Mouse (Mus musculus): ENCODE measurements around the gene Atpaf2. TPM values are rescaled to one million over a fixed set of nuclear protein-coding genes. Genes with fewer than 3 reads are reported as not detected.
"Not testable (repeated sequence)": the region's sequence is repeated elsewhere in the genome, so short reads cannot be mapped to it uniquely, and the experiment has no call there.

Atpaf2 gene
- total and polyA plus RNA-seq, 3 experiments, result 48.0 to 71.2 (median 56.4) TPM

DNA sequence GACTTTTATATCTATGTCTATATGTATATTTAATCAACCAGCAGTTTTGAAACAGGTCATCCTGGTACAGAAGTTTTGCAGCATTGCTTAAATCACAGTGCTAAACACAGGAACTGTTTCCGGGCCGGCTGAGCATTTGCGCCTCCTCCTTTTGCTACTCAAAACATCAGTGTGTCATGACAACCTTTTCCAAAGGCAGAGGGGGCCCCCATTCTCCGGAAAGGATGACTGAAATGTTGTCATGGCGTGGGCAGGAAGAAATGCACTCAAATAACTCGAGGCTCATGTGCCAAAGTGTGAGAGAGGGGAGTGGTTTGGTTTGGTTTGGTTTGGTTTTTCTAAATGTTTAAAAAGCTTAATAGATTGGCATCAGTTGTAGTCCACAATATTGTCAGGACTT lies 24.6 kb upstream of the Atpaf2 start:
- Histone ChIP-seq H3K9me3 (replicated peaks) (no peaks in the 10 kb centered on the region), H3K27me3 (ENCODE audit: insufficient read depth, low read length) (no peaks in the 10 kb centered on the region), H3K36me3 (replicated peaks) (peaks cover 65% of the 10 kb centered on the region), H3K4me1 (ENCODE audit: insufficient read depth, low read depth, low read length) (no peaks in the 10 kb centered on the region), H3K4me3 (ENCODE audit: low read depth, low read length) (no peak overlapping the region)
- DNase-seq (ENCODE audit: low spot score) (no peak), ATAC-seq (ENCODE audit: extremely low read depth, insufficient number of reproducible peaks, low FRiP score, poor library complexity, severe bottlenecking) (no peak)
- TF ChIP-seq GATA1 (IDR thresholded peaks at IDR 0.05; ENCODE audit: borderline replicate concordance, low read length), result no peak
- TF ChIP-seq GATA2 (IDR thresholded peaks at IDR 0.05; ENCODE audit: borderline replicate concordance, low read depth, low read length), result no peak
- no peak for TF ChIP-seq TAL1 (conservative IDR thresholded peaks at IDR 0.05; ENCODE audit: low read depth, low read length)
- TF ChIP-seq CTCF (IDR thresholded peaks at IDR 0.05; ENCODE audit: low read depth, low read length), result no peak
- TF ChIP-seq POLR2AphosphoS5 (IDR thresholded peaks at IDR 0.05; ENCODE audit: insufficient replicate concordance, low read depth, low read length), result no peak

GRCm38 (mm10) chr11:60440176-60440575 lies 21.9 kb upstream of the Atpaf2 start:
- no peak for DNase-seq (ENCODE audit: low spot score)
- H3K4me3 ChIP-seq (ENCODE audit: low read depth, low read length), result no peak overlapping the region
- H3K9me3 ChIP-seq (replicated peaks), result no peaks in the 10 kb centered on the region
- H3K4me1 ChIP-seq (ENCODE audit: insufficient read depth, low read depth, low read length), result no peaks in the 10 kb centered on the region
- no peak for ATAC-seq (ENCODE audit: extremely low read depth, insufficient number of reproducible peaks, low FRiP score, poor library complexity, severe bottlenecking)
- H3K27me3 ChIP-seq (ENCODE audit: insufficient read depth, low read length), result no peaks in the 10 kb centered on the region
- H3K36me3 ChIP-seq (replicated peaks), result peaks cover 87% of the 10 kb centered on the region
- no peak for TF ChIP-seq GATA2 (IDR thresholded peaks at IDR 0.05; ENCODE audit: borderline replicate concordance, low read depth, low read length)
- TF ChIP-seq POLR2AphosphoS5 (IDR thresholded peaks at IDR 0.05; ENCODE audit: insufficient replicate concordance, low read depth, low read length), result no peak
- no peak for TF ChIP-seq CTCF (IDR thresholded peaks at IDR 0.05; ENCODE audit: low read depth, low read length)
- TF ChIP-seq GATA1 (IDR thresholded peaks at IDR 0.05; ENCODE audit: borderline replicate concordance, low read length), result no peak
- TF ChIP-seq TAL1 (conservative IDR thresholded peaks at IDR 0.05; ENCODE audit: low read depth, low read length), result no peak

- not testable (repeated sequence) for H3K9me3 ChIP-seq (replicated peaks); H3K4me1 ChIP-seq (ENCODE audit: insufficient read depth, low read depth, low read length); H3K27me3 ChIP-seq (ENCODE audit: insufficient read depth, low read length); ATAC-seq (ENCODE audit: extremely low read depth, insufficient number of reproducible peaks, low FRiP score, poor library complexity, severe bottlenecking); H3K4me3 ChIP-seq (ENCODE audit: low read depth, low read length); DNase-seq (ENCODE audit: low spot score)
- peaks cover 90% of the 10 kb centered on the region for H3K36me3 ChIP-seq (replicated peaks)
Observed at GRCm38 (mm10) chr11:60439621-60440020, 21.4 kb upstream of the Atpaf2 start.

DNA sequence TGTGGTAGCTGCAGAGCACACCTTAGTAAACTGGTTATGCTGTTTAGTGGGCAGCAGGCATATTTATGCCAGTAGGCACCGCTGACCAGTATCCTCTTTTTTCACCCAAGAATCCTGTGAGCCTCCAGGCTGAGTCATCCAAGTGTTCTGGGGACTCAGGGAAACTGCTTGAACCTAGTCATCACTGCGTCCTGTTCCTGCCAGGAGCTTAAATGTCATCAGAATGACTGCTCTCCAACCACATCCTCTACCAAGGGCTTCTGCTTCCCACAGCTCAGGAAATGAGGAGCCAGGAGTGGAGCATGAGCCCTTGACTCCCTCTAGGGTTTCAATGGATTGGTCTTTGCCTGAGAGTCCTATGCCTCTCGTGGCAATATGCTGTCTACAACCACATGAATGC lies 18.4 kb upstream of the Atpaf2 start:
- DNase-seq (ENCODE audit: low spot score), result no peak
- no peak for ATAC-seq (ENCODE audit: extremely low read depth, insufficient number of reproducible peaks, low FRiP score, poor library complexity, severe bottlenecking)
- Histone ChIP-seq H3K4me3 (ENCODE audit: low read depth, low read length) (no peak overlapping the region), H3K27me3 (ENCODE audit: insufficient read depth, low read length) (no peaks in the 10 kb centered on the region), H3K36me3 (replicated peaks) (peaks cover 86% of the 10 kb centered on the region), H3K4me1 (ENCODE audit: insufficient read depth, low read depth, low read length) (peaks cover 4% of the 10 kb centered on the region; the same call in 1 of the 2 replicates), H3K9me3 (replicated peaks) (no peaks in the 10 kb centered on the region)
- TF ChIP-seq POLR2AphosphoS5 (IDR thresholded peaks at IDR 0.05; ENCODE audit: insufficient replicate concordance, low read depth, low read length) (no peak), TAL1 (conservative IDR thresholded peaks at IDR 0.05; ENCODE audit: low read depth, low read length) (no peak), CTCF (IDR thresholded peaks at IDR 0.05; ENCODE audit: low read depth, low read length) (no peak), GATA2 (IDR thresholded peaks at IDR 0.05; ENCODE audit: borderline replicate concordance, low read depth, low read length) (no peak), GATA1 (IDR thresholded peaks at IDR 0.05; ENCODE audit: borderline replicate concordance, low read length) (no peak)

GRCm38 (mm10) chr11:60435133-60435532 lies 16.9 kb upstream of the Atpaf2 start:
- H3K36me3 ChIP-seq (replicated peaks), result peaks cover 83% of the 10 kb centered on the region
- H3K4me1 ChIP-seq (ENCODE audit: insufficient read depth, low read depth, low read length), result peaks cover 4% of the 10 kb centered on the region; the same call in 1 of the 2 replicates
- DNase-seq (ENCODE audit: low spot score) (no peak), ATAC-seq (ENCODE audit: extremely low read depth, insufficient number of reproducible peaks, low FRiP score, poor library complexity, severe bottlenecking) (no peak)
- no peaks in the 10 kb centered on the region for H3K27me3 ChIP-seq (ENCODE audit: insufficient read depth, low read length)
- H3K4me3 ChIP-seq (ENCODE audit: low read depth, low read length), result no peak overlapping the region
- H3K9me3 ChIP-seq (replicated peaks), result no peaks in the 10 kb centered on the region
- TF ChIP-seq TAL1 (conservative IDR thresholded peaks at IDR 0.05; ENCODE audit: low read depth, low read length), result no peak
- no peak for TF ChIP-seq CTCF (IDR thresholded peaks at IDR 0.05; ENCODE audit: low read depth, low read length)

DNA sequence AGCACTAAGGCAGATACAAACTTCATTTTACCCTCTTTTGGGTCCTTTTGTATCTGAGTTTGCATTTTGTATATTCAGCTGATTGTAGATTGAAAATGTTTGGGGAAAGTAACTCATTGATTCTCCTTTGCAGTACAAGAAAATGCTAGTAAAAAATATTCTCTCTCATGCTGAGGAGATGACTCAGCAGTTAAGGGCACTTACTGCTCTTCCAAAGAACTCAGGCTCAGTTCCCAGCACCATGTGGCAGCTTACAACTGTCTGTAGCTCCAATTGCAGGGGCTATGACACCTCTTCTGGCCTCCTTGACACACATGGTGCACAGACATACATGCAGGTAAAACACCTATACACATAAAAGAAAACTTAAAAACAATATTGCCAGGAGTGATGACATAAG lies 15.2 kb upstream of the Atpaf2 start:
- Histone ChIP-seq H3K27me3 (ENCODE audit: insufficient read depth, low read length) (no peaks in the 10 kb centered on the region), H3K9me3 (replicated peaks) (no peaks in the 10 kb centered on the region), H3K4me3 (ENCODE audit: low read depth, low read length) (no peak overlapping the region), H3K36me3 (replicated peaks) (peaks cover 86% of the 10 kb centered on the region), H3K4me1 (ENCODE audit: insufficient read depth, low read depth, low read length) (peaks cover 4% of the 10 kb centered on the region; the same call in 1 of the 2 replicates)
- TF ChIP-seq GATA2 (IDR thresholded peaks at IDR 0.05; ENCODE audit: borderline replicate concordance, low read depth, low read length), result no peak
- no peak for TF ChIP-seq GATA1 (IDR thresholded peaks at IDR 0.05; ENCODE audit: borderline replicate concordance, low read length)
- no peak for TF ChIP-seq POLR2AphosphoS5 (IDR thresholded peaks at IDR 0.05; ENCODE audit: insufficient replicate concordance, low read depth, low read length)
- TF ChIP-seq CTCF (IDR thresholded peaks at IDR 0.05; ENCODE audit: low read depth, low read length), result no peak
- no peak for TF ChIP-seq TAL1 (conservative IDR thresholded peaks at IDR 0.05; ENCODE audit: low read depth, low read length)
- ATAC-seq (ENCODE audit: extremely low read depth, insufficient number of reproducible peaks, low FRiP score, poor library complexity, severe bottlenecking) (no peak), DNase-seq (ENCODE audit: low spot score) (no peak)

- Histone ChIP-seq H3K4me3 (ENCODE audit: low read depth, low read length) (no peak overlapping the region), H3K9me3 (replicated peaks) (no peaks in the 10 kb centered on the region), H3K36me3 (replicated peaks) (peaks cover 74% of the 10 kb centered on the region), H3K27me3 (ENCODE audit: insufficient read depth, low read length) (no peaks in the 10 kb centered on the region), H3K4me1 (ENCODE audit: insufficient read depth, low read depth, low read length) (no peaks in the 10 kb centered on the region; the same call in 1 of the 2 replicates)
- no peak for DNase-seq (ENCODE audit: low spot score)
- no peak for ATAC-seq (ENCODE audit: extremely low read depth, insufficient number of reproducible peaks, low FRiP score, poor library complexity, severe bottlenecking)
- TF ChIP-seq POLR2AphosphoS5 (IDR thresholded peaks at IDR 0.05; ENCODE audit: insufficient replicate concordance, low read depth, low read length) (no peak), CTCF (IDR thresholded peaks at IDR 0.05; ENCODE audit: low read depth, low read length) (no peak), GATA2 (IDR thresholded peaks at IDR 0.05; ENCODE audit: borderline replicate concordance, low read depth, low read length) (no peak), GATA1 (IDR thresholded peaks at IDR 0.05; ENCODE audit: borderline replicate concordance, low read length) (no peak), TAL1 (conservative IDR thresholded peaks at IDR 0.05; ENCODE audit: low read depth, low read length) (no peak)
Observed at GRCm38 (mm10) chr11:60427628-60428027, 9.4 kb upstream of the Atpaf2 start.

Data from G1E (cell line).